Mouse (Mus musculus): ENCODE data around the gene Pum3. TPM values are rescaled to one million over a fixed set of nuclear protein-coding genes. Genes with fewer than 3 reads are reported as not detected.

Gene Pum3
- polyA plus RNA-seq, 1 experiment = 20.3 TPM

GRCm38 (mm10) chr19:27437982-27438652 is 8.5 kb upstream of the Pum3 start:
- WGBS = 25% methylated on average over 10 of the region's 10 CpGs
- Histone ChIP-seq H3K4me1 (replicated peaks; ENCODE audit: control insufficient read depth, insufficient read depth, low read length) (no peaks in the 10 kb centered on the region), H3K36me3 (ENCODE audit: control insufficient read depth, insufficient read depth, low read length) (no peaks in the 10 kb centered on the region), H3K4me3 (ENCODE audit: control insufficient read depth, insufficient read depth, low read length) (no peak overlapping the region), H3K27ac (ENCODE audit: control insufficient read depth, insufficient read depth, low read length) (no peak overlapping the region), H3K27me3 (ENCODE audit: control insufficient read depth, insufficient read depth, low read length) (no peaks in the 10 kb centered on the region)
- TF ChIP-seq CTCF (IDR thresholded peaks at IDR 0.05; ENCODE audit: borderline replicate concordance, control insufficient read depth, extremely low read depth, insufficient read depth, low read length, poor library complexity) (no peak), POLR2A (IDR thresholded peaks at IDR 0.05; ENCODE audit: control insufficient read depth, extremely low read depth, insufficient read depth, low read length, poor library complexity) (no peak)
- no peak for DNase-seq

- peaks cover 4% of the 10 kb centered on the region; the same call in 1 of the 2 replicates for H3K36me3 ChIP-seq (ENCODE audit: control insufficient read depth, insufficient read depth, low read length)
- TF ChIP-seq CTCF (IDR thresholded peaks at IDR 0.05; ENCODE audit: borderline replicate concordance, control insufficient read depth, extremely low read depth, insufficient read depth, low read length, poor library complexity) = no peak
- TF ChIP-seq POLR2A (IDR thresholded peaks at IDR 0.05; ENCODE audit: control insufficient read depth, extremely low read depth, insufficient read depth, low read length, poor library complexity) = no peak
- 2% methylated on average over 10 of the region's 10 CpGs for WGBS
- peak; percentile 10 for DNase-seq
- peak overlapping the region; percentile 79 for H3K4me3 ChIP-seq (ENCODE audit: control insufficient read depth, insufficient read depth, low read length)
- peaks cover 8% of the 10 kb centered on the region for H3K4me1 ChIP-seq (replicated peaks; ENCODE audit: control insufficient read depth, insufficient read depth, low read length)
- H3K27ac ChIP-seq (ENCODE audit: control insufficient read depth, insufficient read depth, low read length) = no peak overlapping the region; the same call in 1 of the 2 replicates
- no peaks in the 10 kb centered on the region for H3K27me3 ChIP-seq (ENCODE audit: control insufficient read depth, insufficient read depth, low read length)
Observed at GRCm38 (mm10) chr19:27430406-27430805, 781 bp upstream of the Pum3 start.

GRCm38 (mm10) chr19:27429281-27429680 is 344 bp downstream of the Pum3 start:
- peaks cover 12% of the 10 kb centered on the region for H3K36me3 ChIP-seq (ENCODE audit: control insufficient read depth, insufficient read depth, low read length)
- H3K4me3 ChIP-seq (ENCODE audit: control insufficient read depth, insufficient read depth, low read length) = peak overlapping the region; percentile 83
- no peaks in the 10 kb centered on the region for H3K27me3 ChIP-seq (ENCODE audit: control insufficient read depth, insufficient read depth, low read length)
- under 1% methylated on average over 16 of the region's 16 CpGs for WGBS
- DNase-seq = no peak
- no peak overlapping the region for H3K27ac ChIP-seq (ENCODE audit: control insufficient read depth, insufficient read depth, low read length)
- peaks cover 8% of the 10 kb centered on the region for H3K4me1 ChIP-seq (replicated peaks; ENCODE audit: control insufficient read depth, insufficient read depth, low read length)
- no peak for TF ChIP-seq CTCF (IDR thresholded peaks at IDR 0.05; ENCODE audit: borderline replicate concordance, control insufficient read depth, extremely low read depth, insufficient read depth, low read length, poor library complexity)
- TF ChIP-seq POLR2A (IDR thresholded peaks at IDR 0.05; ENCODE audit: control insufficient read depth, extremely low read depth, insufficient read depth, low read length, poor library complexity) = no peak

GRCm38 (mm10) chr19:27427865-27428264 is 1.8 kb downstream of the Pum3 start:
- Histone ChIP-seq H3K36me3 (ENCODE audit: control insufficient read depth, insufficient read depth, low read length) (peaks cover 18% of the 10 kb centered on the region), H3K27me3 (ENCODE audit: control insufficient read depth, insufficient read depth, low read length) (no peaks in the 10 kb centered on the region), H3K4me1 (replicated peaks; ENCODE audit: control insufficient read depth, insufficient read depth, low read length) (peaks cover 8% of the 10 kb centered on the region), H3K4me3 (ENCODE audit: control insufficient read depth, insufficient read depth, low read length) (no peak overlapping the region), H3K27ac (ENCODE audit: control insufficient read depth, insufficient read depth, low read length) (no peak overlapping the region)
- DNase-seq = no peak
- WGBS = 86% methylated on average over 2 of the region's 2 CpGs
- TF ChIP-seq CTCF (IDR thresholded peaks at IDR 0.05; ENCODE audit: borderline replicate concordance, control insufficient read depth, extremely low read depth, insufficient read depth, low read length, poor library complexity) (no peak), POLR2A (IDR thresholded peaks at IDR 0.05; ENCODE audit: control insufficient read depth, extremely low read depth, insufficient read depth, low read length, poor library complexity) (no peak)

GRCm38 (mm10) chr19:27426451-27426850 is 3.2 kb downstream of the Pum3 start:
- Histone ChIP-seq H3K36me3 (ENCODE audit: control insufficient read depth, insufficient read depth, low read length) (peaks cover 28% of the 10 kb centered on the region), H3K4me1 (replicated peaks; ENCODE audit: control insufficient read depth, insufficient read depth, low read length) (peaks cover 8% of the 10 kb centered on the region)
- 85% methylated on average over 1 of the region's 1 CpGs for WGBS

GRCm38 (mm10) chr19:27425656-27426055 is 4.0 kb downstream of the Pum3 start:
- H3K4me1 ChIP-seq (replicated peaks; ENCODE audit: control insufficient read depth, insufficient read depth, low read length) = peaks cover 5% of the 10 kb centered on the region
- peak; percentile 39 for DNase-seq
- WGBS = 62% methylated on average over 7 of the region's 7 CpGs
- no peak overlapping the region for H3K4me3 ChIP-seq (ENCODE audit: control insufficient read depth, insufficient read depth, low read length)
- TF ChIP-seq CTCF (IDR thresholded peaks at IDR 0.05; ENCODE audit: borderline replicate concordance, control insufficient read depth, extremely low read depth, insufficient read depth, low read length, poor library complexity) (no peak), POLR2A (IDR thresholded peaks at IDR 0.05; ENCODE audit: control insufficient read depth, extremely low read depth, insufficient read depth, low read length, poor library complexity) (no peak)
- H3K27me3 ChIP-seq (ENCODE audit: control insufficient read depth, insufficient read depth, low read length) = no peaks in the 10 kb centered on the region
- no peak overlapping the region for H3K27ac ChIP-seq (ENCODE audit: control insufficient read depth, insufficient read depth, low read length)
- H3K36me3 ChIP-seq (ENCODE audit: control insufficient read depth, insufficient read depth, low read length) = peaks cover 36% of the 10 kb centered on the region

More at GRCm38 (mm10) chr19:27426451-27426850, 3.2 kb downstream of the Pum3 start:
- Histone ChIP-seq H3K27ac (ENCODE audit: control insufficient read depth, insufficient read depth, low read length) (no peak overlapping the region), H3K4me3 (ENCODE audit: control insufficient read depth, insufficient read depth, low read length) (no peak overlapping the region), H3K27me3 (ENCODE audit: control insufficient read depth, insufficient read depth, low read length) (no peaks in the 10 kb centered on the region)
- no peak for DNase-seq
- TF ChIP-seq CTCF (IDR thresholded peaks at IDR 0.05; ENCODE audit: borderline replicate concordance, control insufficient read depth, extremely low read depth, insufficient read depth, low read length, poor library complexity) (no peak), POLR2A (IDR thresholded peaks at IDR 0.05; ENCODE audit: control insufficient read depth, extremely low read depth, insufficient read depth, low read length, poor library complexity) (no peak)
